Mouse (Mus musculus) urinary bladder, adult 18-20 months (tissue): ENCODE results near the gene Klhdc8b.
A peak's percentile ranks its signal among the peaks of the same experiment; 100 is the strongest.

Experiments used
- DNase-seq, 2 experiments: peaks; one replicate each; pipeline ENCODE4 v3.0.0; 2022; ENCODE audit warnings: low spot score in 2 of 2, mixed read lengths in 2 of 2

Klhdc8b gene

GRCm38 (mm10) chr9:108451519-108452160 is 9.7 kb downstream of the Klhdc8b start:
- no peak for DNase-seq

GRCm38 (mm10) chr9:108451170-108451493 is 10.2 kb downstream of the Klhdc8b start:
- no peak for DNase-seq

- no peak for DNase-seq
These were observed 10.8 kb downstream of the Klhdc8b start for GRCm38 (mm10) chr9:108450292-108451169.

GRCm38 (mm10) chr9:108449860-108450259 is 11.5 kb downstream of the Klhdc8b start:
- no peak for DNase-seq

- DNase-seq, result no peak
These were observed 16.3 kb downstream of the Klhdc8b start for GRCm38 (mm10) chr9:108445125-108445524.

GRCm38 (mm10) chr9:108441236-108441919 is 20.0 kb downstream of the Klhdc8b start:
- no peak for DNase-seq

- no peak for DNase-seq
These were observed 20.9 kb downstream of the Klhdc8b start for GRCm38 (mm10) chr9:108440485-108440884.

- DNase-seq, result no peak
These were observed 22.2 kb downstream of the Klhdc8b start for GRCm38 (mm10) chr9:108439176-108439575.

GRCm38 (mm10) chr9:108436182-108436581 is 25.2 kb downstream of the Klhdc8b start, which contains the start of gene BC048562:
BC048562 (plus strand) TSS chr9:108436482.
- DNase-seq, result no peak

- DNase-seq, result no peak
These were observed 29.8 kb downstream of the Klhdc8b start for GRCm38 (mm10) chr9:108431431-108432067.

- DNase-seq, result no peak
These were observed 33.0 kb downstream of the Klhdc8b start, which contains the start of gene Ccdc36 for GRCm38 (mm10) chr9:108428384-108428783. Ccdc36 (minus strand) TSS chr9:108428484.

- peak in 1 of 2 experiments; percentile 16 for DNase-seq
These were observed 49.2 kb downstream of the Klhdc8b start for GRCm38 (mm10) chr9:108412221-108412620.

- DNase-seq, result no peak
These were observed 49.9 kb downstream of the Klhdc8b start for GRCm38 (mm10) chr9:108411381-108411942.

GRCm38 (mm10) chr9:108409535-108409934 is 51.8 kb downstream of the Klhdc8b start:
- DNase-seq, result no peak

- no peak for DNase-seq
These were observed 56.9 kb downstream of the Klhdc8b start for GRCm38 (mm10) chr9:108404451-108404850.

GRCm38 (mm10) chr9:108403081-108403480 is 58.3 kb downstream of the Klhdc8b start:
- DNase-seq, result no peak

GRCm38 (mm10) chr9:108401186-108401960 is 60.0 kb downstream of the Klhdc8b start:
- DNase-seq, result no peak

GRCm38 (mm10) chr9:108398324-108398723 is 63.1 kb downstream of the Klhdc8b start:
- DNase-seq, result no peak
